Mouse (Mus musculus) CH12.LX (cell line): ENCODE data around the gene Kif1bp. TPM values are rescaled to one million over a fixed set of nuclear protein-coding genes. Genes with fewer than 3 reads are reported as not detected.

Experiments
- DNase-seq: peaks from one replicate; pipeline ENCODE4 v3.0.0-alpha.2; 2013; ENCODE audit errors: extremely low read depth
- H3K27ac ChIP-seq: 2 replicates; pipeline ENCODE4 v1.5.1; 2012; ENCODE audit warnings: low read depth, mild to moderate bottlenecking, control low read depth, moderate library complexity; ENCODE audit not compliant: insufficient read depth
- H3K27me3 ChIP-seq: replicated peaks from 2 replicates; pipeline ENCODE3; 2012; ENCODE audit warnings: inconsistent platforms
- H3K36me3 ChIP-seq, 2 experiments: replicated peaks in 1 of 2; 2 replicates each; pipeline versions ENCODE3 to v1.6.1; 2012; ENCODE audit warnings: inconsistent platforms in 1 of 2, low read length in 1 of 2, mild to moderate bottlenecking in 1 of 2, mixed read lengths in 1 of 2, moderate library complexity in 1 of 2; ENCODE audit not compliant: control insufficient read depth in 1 of 2, insufficient read depth in 1 of 2
- H3K4me1 ChIP-seq, 2 experiments: 2 replicates each; pipeline ENCODE4 v1.6.1; 2012; ENCODE audit warnings: inconsistent platforms in 1 of 2, moderate library complexity in 1 of 2; ENCODE audit not compliant: insufficient read depth in 2 of 2, control insufficient read depth in 1 of 2
- H3K4me2 ChIP-seq: 2 replicates; pipeline ENCODE4 v1.6.1; 2012; ENCODE audit warnings: low read depth, mild to moderate bottlenecking, control low read depth; ENCODE audit not compliant: poor library complexity, insufficient read depth, severe bottlenecking
- H3K4me3 ChIP-seq, 3 experiments: fragments of 150-350 bp in 1 of 3; sonication (generic) in 1 of 3; replicated peaks in 1 of 3; 2 replicates each; pipeline versions ENCODE3 to v1.5.1; 2011 to 2012; ENCODE audit warnings: low read depth in 2 of 3, low read length in 2 of 3, mild to moderate bottlenecking in 2 of 3, moderate library complexity in 2 of 3, control low read depth in 1 of 3, improper control_type of control experiment in 1 of 3, inconsistent platforms in 1 of 3, mixed read lengths in 1 of 3; ENCODE audit not compliant: poor library complexity in 1 of 3
- H3K79me2 ChIP-seq: replicated peaks from 2 replicates; pipeline ENCODE4 v1.6.1; 2012; ENCODE audit warnings: mild to moderate bottlenecking, moderate library complexity; ENCODE audit not compliant: control insufficient read depth, poor library complexity, insufficient read depth, severe bottlenecking; ENCODE audit errors: extremely low read depth
- H3K9ac ChIP-seq: 2 replicates; pipeline ENCODE4 v1.6.1; 2012; ENCODE audit warnings: low read depth, mild to moderate bottlenecking, control low read depth, moderate library complexity; ENCODE audit not compliant: insufficient read depth
- H3K9me3 ChIP-seq: replicated peaks from 2 replicates; pipeline ENCODE3; 2012; ENCODE audit warnings: low read length, inconsistent platforms, mixed read lengths
- BHLHE40 ChIP-seq: IDR thresholded peaks from 2 replicates; pipeline ENCODE4 v1.6.1; 2011; ENCODE audit warnings: mild to moderate bottlenecking, low read depth, low read length, improper control_type of control experiment
- CHD2 ChIP-seq: IDR thresholded peaks from 2 replicates; pipeline ENCODE4 v1.6.1; 2011; ENCODE audit warnings: low read length, improper control_type of control experiment
- CTCF ChIP-seq, 2 experiments: IDR thresholded peaks in 1 of 2; conservative IDR thresholded peaks in 1 of 2; 2 replicates each; pipeline ENCODE4 v1.5.1; 2011 to 2012; ENCODE audit warnings: low read depth in 2 of 2, low read length in 2 of 2, improper control_type of control experiment in 1 of 2, inconsistent platforms in 1 of 2, mild to moderate bottlenecking in 1 of 2, moderate library complexity in 1 of 2
- E2F4 ChIP-seq: IDR thresholded peaks from 2 replicates; pipeline ENCODE4 v1.6.1; 2011; ENCODE audit warnings: low read depth, low read length, improper control_type of control experiment; ENCODE audit not compliant: insufficient replicate concordance
- ELF1 ChIP-seq: IDR thresholded peaks from 2 replicates; pipeline ENCODE4 v1.6.1; 2014; ENCODE audit warnings: low read depth, mild to moderate bottlenecking, inconsistent platforms, low read length, improper control_type of control experiment
- EP300 ChIP-seq: IDR thresholded peaks from 2 replicates; pipeline ENCODE4 v1.6.1; 2011; ENCODE audit warnings: low read length, improper control_type of control experiment
- ETS1 ChIP-seq: conservative IDR thresholded peaks from 2 replicates; pipeline ENCODE4 v1.6.1; 2012; ENCODE audit warnings: low read depth, mild to moderate bottlenecking, inconsistent platforms, low read length, improper control_type of control experiment, moderate library complexity
- GABPA ChIP-seq: IDR thresholded peaks from 2 replicates; pipeline ENCODE4 v1.6.1; 2012; ENCODE audit warnings: low read depth, low read length, improper control_type of control experiment, inconsistent platforms; ENCODE audit not compliant: insufficient replicate concordance
- HCFC1 ChIP-seq: IDR thresholded peaks from 2 replicates; pipeline ENCODE4 v1.6.1; 2012; ENCODE audit warnings: low read depth, mild to moderate bottlenecking, inconsistent platforms, low read length, improper control_type of control experiment
- IRF4 ChIP-seq: IDR thresholded peaks from 2 replicates; pipeline ENCODE4 v1.6.1; 2014; ENCODE audit warnings: low read depth, mild to moderate bottlenecking, inconsistent platforms, low read length, improper control_type of control experiment
- JUN ChIP-seq: IDR thresholded peaks from 2 replicates; pipeline ENCODE4 v1.6.1; 2011; ENCODE audit warnings: low read depth, mild to moderate bottlenecking, low read length, improper control_type of control experiment, moderate library complexity; ENCODE audit not compliant: insufficient read depth
- KAT2A ChIP-seq: IDR thresholded peaks from 2 replicates; pipeline ENCODE4 v1.6.1; 2012; ENCODE audit warnings: low read length, improper control_type of control experiment, inconsistent platforms; ENCODE audit not compliant: insufficient replicate concordance
- MAFK ChIP-seq: IDR thresholded peaks from 2 replicates; pipeline ENCODE4 v1.6.1; 2011; ENCODE audit warnings: low read length, improper control_type of control experiment; ENCODE audit not compliant: insufficient replicate concordance
- PAX5 ChIP-seq: IDR thresholded peaks from 2 replicates; pipeline ENCODE4 v1.6.1; 2012; ENCODE audit warnings: low read length, inconsistent platforms, mixed read lengths
- POLR2A ChIP-seq: IDR thresholded peaks from 2 replicates; pipeline ENCODE4 v1.6.1; 2011; ENCODE audit warnings: low read depth, mild to moderate bottlenecking, improper control_type of control experiment, low read length
- POLR2AphosphoS2 ChIP-seq: IDR thresholded peaks from 2 replicates; pipeline ENCODE4 v1.6.1; 2011; ENCODE audit warnings: low read depth, low read length, improper control_type of control experiment
- UBTF ChIP-seq: IDR thresholded peaks from 2 replicates; pipeline ENCODE4 v1.6.1; 2012; ENCODE audit warnings: low read depth, mild to moderate bottlenecking, inconsistent platforms, low read length, improper control_type of control experiment, moderate library complexity
- USF1 ChIP-seq: IDR thresholded peaks from 2 replicates; pipeline ENCODE4 v1.6.1; 2014; ENCODE audit warnings: low read depth, mild to moderate bottlenecking, inconsistent platforms, low read length, improper control_type of control experiment
- USF2 ChIP-seq: conservative IDR thresholded peaks from 2 replicates; pipeline ENCODE4 v1.6.1; 2011; ENCODE audit warnings: low read depth, low read length, improper control_type of control experiment
- ZC3H11A ChIP-seq: IDR thresholded peaks from 2 replicates; pipeline ENCODE4 v1.6.1; 2012; ENCODE audit warnings: low read depth, mild to moderate bottlenecking, inconsistent platforms, low read length, improper control_type of control experiment
- ZKSCAN1 ChIP-seq: IDR thresholded peaks from 2 replicates; pipeline ENCODE4 v1.6.1; 2012; ENCODE audit warnings: low read depth, inconsistent platforms, low read length, improper control_type of control experiment, borderline replicate concordance
- ZMIZ1 ChIP-seq: IDR thresholded peaks from 2 replicates; pipeline ENCODE4 v1.6.1; 2012; ENCODE audit warnings: low read depth, mild to moderate bottlenecking, inconsistent platforms, low read length, improper control_type of control experiment
- ZNF384 ChIP-seq: IDR thresholded peaks from 2 replicates; pipeline ENCODE4 v1.6.1; 2012; ENCODE audit warnings: low read depth, low read length, improper control_type of control experiment, inconsistent platforms
- dilution Hi-C: fragments of 300-500 bp; cut with MboI; formaldehyde crosslinking; loops from 2 replicates; pipeline ENCODE4 v1.14.3; 2020; ENCODE audit warnings: low sequenced_read_pairs; ENCODE audit not compliant: extremely low pct_unique_long_range_greater_than_20kb, extremely low pct_ligation_motif_present
- in situ Hi-C: fragments of 300-500 bp; cut with MboI; formaldehyde crosslinking; loops from 3 replicates; pipeline ENCODE4 v1.14.3; 2019; ENCODE audit warnings: low sequenced_read_pairs, low pct_ligation_motif_present, low pct_unique_long_range_greater_than_20kb, mixed read lengths
- polyA plus RNA-seq: library from polyadenylated mRNA; unstranded; fragments of >175 nt; gene quantifications from 2 replicates; pipeline ENCODE4 v1.2.1, GENCODE M21; 2012; ENCODE audit warnings: low read depth; ENCODE audit not compliant: insufficient read length
- total RNA-seq, 2 experiments: library from RNA; depleted of rRNA; stranded (reverse); fragments of 300-350 nt in 1 of 2; fragments of >200 nt in 1 of 2; gene quantifications; 2 replicates each; pipeline ENCODE4 v1.2.3; 2012 to 2014

Kif1bp gene
- total and polyA plus RNA-seq, 3 experiments, result 12.9 to 23.1 (median 15.3) TPM

- no peak for TF ChIP-seq CTCF (conservative IDR thresholded peaks at IDR 0.05 in 1 of 2, IDR thresholded peaks at IDR 0.05 in 1 of 2; ENCODE audit: low read depth in 2 of 2, low read length in 2 of 2)
- TF ChIP-seq EP300, result no peak
- no peak for TF ChIP-seq ZMIZ1
- no peak for TF ChIP-seq BHLHE40
- TF ChIP-seq USF2, result no peak
- TF ChIP-seq ZC3H11A, result no peak
- TF ChIP-seq POLR2AphosphoS2, result no peak
- no peak for TF ChIP-seq ZKSCAN1
- no peak for TF ChIP-seq E2F4
- no peak within 1 kb of the TSS for H3K4me3 ChIP-seq
- no peak within 1 kb of the TSS for H3K4me2 ChIP-seq
- H3K36me3 ChIP-seq, result no peaks in the 10 kb centered on the region
- no peak within 1 kb of the TSS for H3K9ac ChIP-seq
- H3K27me3 ChIP-seq, result no peaks in the 10 kb centered on the region
- H3K27ac ChIP-seq, result no peak within 1 kb of the TSS
- peaks cover 0 to 2% of the 10 kb centered on the region in 2 experiments; a peak in 2 of 4 replicates for H3K4me1 ChIP-seq
- no peak for DNase-seq
- in situ Hi-C loops (no loop called here), dilution Hi-C loops (no loop called here)
- no peaks in the 10 kb centered on the region for H3K9me3 ChIP-seq
- no peaks in the 10 kb centered on the region for H3K79me2 ChIP-seq
Observed at GRCm38 (mm10) chr10:62527351-62527750, 50.9 kb downstream of the Kif1bp start, which contains the start of gene Srgn. Gene Srgn (minus strand): TSS chr10:62527451.

GRCm38 (mm10) chr10:62522346-62522950 is 55.8 kb downstream of the Kif1bp start:
- Histone ChIP-seq H3K27ac (no peak overlapping the region), H3K27me3 (no peaks in the 10 kb centered on the region), H3K36me3 (no peaks in the 10 kb centered on the region), H3K4me2 (no peak overlapping the region), H3K4me1 (peaks cover 0 to 21% of the 10 kb centered on the region in 2 experiments; a peak in 2 of 4 replicates), H3K9me3 (no peaks in the 10 kb centered on the region), H3K4me3 (no peak overlapping the region), H3K79me2 (no peaks in the 10 kb centered on the region), H3K9ac (no peak overlapping the region)
- in situ Hi-C loops (no loop called here), dilution Hi-C loops (no loop called here)
- DNase-seq, result no peak
- TF ChIP-seq PAX5 (no peak), ZMIZ1 (no peak), POLR2A (no peak), JUN (no peak), ETS1 (no peak), MAFK (no peak), HCFC1 (no peak), EP300 (no peak), UBTF (no peak), IRF4 (no peak), ZNF384 (no peak), ELF1 (no peak), KAT2A (no peak), CHD2 (no peak), USF1 (no peak), GABPA (no peak), POLR2AphosphoS2 (no peak)
